14 mouse cellular contexts compared by ENCODE assay signal in the genomic region with DNA sequence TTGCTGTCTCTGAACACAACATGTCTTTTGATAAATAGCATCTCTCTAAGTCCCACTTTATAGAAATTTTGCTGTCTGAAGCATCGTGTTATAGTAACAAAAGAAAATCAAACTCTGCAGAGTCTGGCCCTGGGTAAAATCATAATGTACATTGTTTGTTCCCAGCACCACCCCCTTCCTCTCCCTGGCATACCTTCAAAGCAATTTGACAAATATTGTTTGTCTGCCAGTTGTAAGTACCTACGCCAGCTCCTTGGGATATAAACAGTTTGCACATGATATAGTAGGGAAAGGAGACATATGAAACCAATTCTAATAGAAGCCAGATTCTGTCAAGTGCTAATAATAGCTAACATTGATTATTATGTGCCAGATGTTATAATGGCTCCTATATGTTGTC. TPM values are rescaled to one million over a fixed set of nuclear protein-coding genes. Genes with fewer than 3 reads are reported as not detected.
A peak's percentile ranks its signal among the peaks of the same experiment; 100 is the strongest.
DNase-seq lines count a peak whose midpoint lies in the region; ATAC-seq and TF ChIP-seq lines count a peak whose summit lies in the region.
"Had no signal": no experiment of that assay in that cellular context is flagged by ENCODE, and none has a peak within 500 bp of the region (broad histone marks: within the 10 kb centered on the region; RNA-seq: fewer than 3 reads in every experiment).

No protein-coding gene starts in this region.

- no peak overlapping the region for H3K4me3 ChIP-seq in embryonic facial prominence, embryonic 12.5 days
- H3K4me3 ChIP-seq in embryonic facial prominence, embryonic 10.5 days = no peak overlapping the region
- H3K4me3 ChIP-seq in intestine, embryonic 16.5 days (ENCODE audit: low read length) = no peak overlapping the region
- H3K4me3 ChIP-seq in intestine, postnatal 0 days (ENCODE audit: low read depth, low read length) = no peak overlapping the region
- H3K4me3 ChIP-seq in CH12.LX (replicated peaks in 1 of 3; ENCODE audit: low read depth in 2 of 3, low read length in 2 of 3, poor library complexity in 1 of 3) = peak overlapping the region in 1 of 3 experiments; percentile 1
- no peak overlapping the region for H3K4me3 ChIP-seq in forebrain, embryonic 14.5 days (ENCODE audit: low read depth, low read length)
- H3K4me3 ChIP-seq: midbrain, embryonic 15.5 days had no signal

- TF ChIP-seq CTCF in intestine, postnatal 0 days (IDR thresholded peaks at IDR 0.05; ENCODE audit: low read depth) = no peak
- TF ChIP-seq CTCF in CH12.LX (conservative IDR thresholded peaks at IDR 0.05 in 1 of 2, IDR thresholded peaks at IDR 0.05 in 1 of 2; ENCODE audit: low read depth in 2 of 2, low read length in 2 of 2) = no peak

- no peak for ATAC-seq in embryonic facial prominence, embryonic 12.5 days (ENCODE audit: insufficient number of reproducible peaks, insufficient read depth, low FRiP score, low TSS enrichment)
- ATAC-seq in intestine, embryonic 16.5 days = 0 out of 2 replicates have a peak, but pooled peaks have one; percentile 50
- no peak for ATAC-seq in intestine, postnatal 0 days
- no peak for ATAC-seq in forebrain, embryonic 14.5 days
- ATAC-seq: midbrain, embryonic 15.5 days had no signal

- no peaks in the 10 kb centered on the region for H3K36me3 ChIP-seq in embryonic facial prominence, embryonic 12.5 days
- H3K36me3 ChIP-seq in embryonic facial prominence, embryonic 10.5 days (replicated peaks) = no peaks in the 10 kb centered on the region
- no peaks in the 10 kb centered on the region for H3K36me3 ChIP-seq in intestine, embryonic 16.5 days (ENCODE audit: control insufficient read depth, insufficient read depth, low read length)
- H3K36me3 ChIP-seq in intestine, postnatal 0 days (ENCODE audit: control insufficient read depth, insufficient read depth) = no peaks in the 10 kb centered on the region
- peaks cover 0 to 29% of the 10 kb centered on the region in 2 experiments for H3K36me3 ChIP-seq in CH12.LX (replicated peaks in 1 of 2; ENCODE audit: control insufficient read depth in 1 of 2, insufficient read depth in 1 of 2, low read length in 1 of 2)
- no peaks in the 10 kb centered on the region for H3K36me3 ChIP-seq in forebrain, embryonic 14.5 days (ENCODE audit: control insufficient read depth, insufficient read depth, low read length)
- H3K36me3 ChIP-seq: midbrain, embryonic 15.5 days had no signal

- H3K27me3 ChIP-seq in embryonic facial prominence, embryonic 12.5 days = no peaks in the 10 kb centered on the region
- H3K27me3 ChIP-seq in embryonic facial prominence, embryonic 10.5 days (replicated peaks; ENCODE audit: low read depth, poor library complexity, severe bottlenecking) = peaks cover 19% of the 10 kb centered on the region
- no peaks in the 10 kb centered on the region for H3K27me3 ChIP-seq in intestine, embryonic 16.5 days (replicated peaks; ENCODE audit: control insufficient read depth, insufficient read depth, low read length)
- peaks cover 4% of the 10 kb centered on the region; the same call in 1 of the 2 replicates for H3K27me3 ChIP-seq in intestine, postnatal 0 days (replicated peaks; ENCODE audit: control insufficient read depth, insufficient read depth, low read length)
- no peaks in the 10 kb centered on the region for H3K27me3 ChIP-seq in CH12.LX (replicated peaks)
- no peaks in the 10 kb centered on the region for H3K27me3 ChIP-seq in forebrain, embryonic 14.5 days (replicated peaks; ENCODE audit: control insufficient read depth, insufficient read depth, low read length)
- H3K27me3 ChIP-seq: midbrain, embryonic 15.5 days had no signal

- 44% methylated on average over 2 of the region's 2 CpGs for WGBS in embryonic facial prominence, embryonic 12.5 days
- WGBS in embryonic facial prominence, embryonic 10.5 days = 81% methylated on average over 2 of the region's 2 CpGs
- 59% methylated on average over 2 of the region's 2 CpGs for WGBS in intestine, embryonic 16.5 days
- 62% methylated on average over 2 of the region's 2 CpGs for WGBS in intestine, postnatal 0 days
- WGBS in forebrain, embryonic 14.5 days = 78% methylated on average over 2 of the region's 2 CpGs

- in situ Hi-C loops in CH12.LX (cut with MboI; ENCODE audit: low pct_ligation_motif_present, low pct_unique_long_range_greater_than_20kb, low sequenced_read_pairs) = no loop called here

- 0 out of 2 replicates have a peak overlapping the region, but pooled peaks have one; percentile 23 for H3K27ac ChIP-seq in embryonic facial prominence, embryonic 12.5 days
- no peak overlapping the region for H3K27ac ChIP-seq in embryonic facial prominence, embryonic 10.5 days (replicated peaks)
- no peak overlapping the region for H3K27ac ChIP-seq in intestine, embryonic 16.5 days (ENCODE audit: low read length)
- H3K27ac ChIP-seq in intestine, postnatal 0 days (ENCODE audit: low read depth, low read length) = no peak overlapping the region
- H3K27ac ChIP-seq in CH12.LX (ENCODE audit: insufficient read depth, low read depth) = no peak overlapping the region
- H3K27ac ChIP-seq in forebrain, embryonic 14.5 days (ENCODE audit: low read depth, low read length) = no peak overlapping the region
- H3K27ac ChIP-seq: midbrain, embryonic 15.5 days had no signal

- no peak overlapping the region for H3K4me2 ChIP-seq in embryonic facial prominence, embryonic 12.5 days (replicated peaks)
- H3K4me2 ChIP-seq in intestine, embryonic 16.5 days (ENCODE audit: low read depth, low read length) = no peak overlapping the region
- no peak overlapping the region for H3K4me2 ChIP-seq in intestine, postnatal 0 days (replicated peaks; ENCODE audit: low read depth)
- H3K4me2 ChIP-seq in CH12.LX (ENCODE audit: insufficient read depth, low read depth, poor library complexity, severe bottlenecking) = peak overlapping the region; percentile 96; the same call in 1 of the 2 replicates
- H3K4me2 ChIP-seq in forebrain, embryonic 14.5 days (ENCODE audit: low read length) = no peak overlapping the region

- TF ChIP-seq EP300 in CH12.LX (IDR thresholded peaks at IDR 0.05; ENCODE audit: low read length) = no peak

- TF ChIP-seq POLR2A in CH12.LX (IDR thresholded peaks at IDR 0.05; ENCODE audit: low read depth, low read length) = no peak

- H3K9ac ChIP-seq in embryonic facial prominence, embryonic 12.5 days = no peak overlapping the region
- H3K9ac ChIP-seq in intestine, embryonic 16.5 days (ENCODE audit: low read depth, low read length) = no peak overlapping the region
- no peak overlapping the region for H3K9ac ChIP-seq in intestine, postnatal 0 days (ENCODE audit: low read depth, low read length)
- H3K9ac ChIP-seq in CH12.LX (ENCODE audit: insufficient read depth, low read depth) = no peak overlapping the region
- H3K9ac ChIP-seq in forebrain, embryonic 14.5 days (ENCODE audit: low read length) = no peak overlapping the region
- H3K9ac ChIP-seq: midbrain, embryonic 15.5 days had no signal

- no peaks in the 10 kb centered on the region for H3K9me3 ChIP-seq in embryonic facial prominence, embryonic 12.5 days
- H3K9me3 ChIP-seq in embryonic facial prominence, embryonic 10.5 days = no peaks in the 10 kb centered on the region
- H3K9me3 ChIP-seq in intestine, embryonic 16.5 days (ENCODE audit: control insufficient read depth, low read length) = no peaks in the 10 kb centered on the region
- H3K9me3 ChIP-seq in intestine, postnatal 0 days (ENCODE audit: control insufficient read depth) = no peaks in the 10 kb centered on the region
- H3K9me3 ChIP-seq in CH12.LX (replicated peaks; ENCODE audit: low read length) = no peaks in the 10 kb centered on the region
- H3K9me3 ChIP-seq in forebrain, embryonic 14.5 days (replicated peaks; ENCODE audit: control insufficient read depth, low read length) = no peaks in the 10 kb centered on the region
- H3K9me3 ChIP-seq: midbrain, embryonic 15.5 days had no signal

- H3K4me1 ChIP-seq in embryonic facial prominence, embryonic 12.5 days = peaks cover 16% of the 10 kb centered on the region
- peaks cover 22% of the 10 kb centered on the region for H3K4me1 ChIP-seq in embryonic facial prominence, embryonic 10.5 days
- peaks cover 4% of the 10 kb centered on the region for H3K4me1 ChIP-seq in intestine, embryonic 16.5 days (ENCODE audit: control insufficient read depth, insufficient read depth, low read length)
- 0 out of 2 replicates have a peak, but pooled peaks cover 4% of the 10 kb centered on the region for H3K4me1 ChIP-seq in intestine, postnatal 0 days (replicated peaks; ENCODE audit: control insufficient read depth, insufficient read depth, low read length)
- H3K4me1 ChIP-seq in CH12.LX (ENCODE audit: control insufficient read depth in 1 of 2, insufficient read depth in 2 of 2) = peaks cover 4 to 64% of the 10 kb centered on the region in 2 experiments
- H3K4me1 ChIP-seq in forebrain, embryonic 14.5 days (ENCODE audit: control insufficient read depth, insufficient read depth, low read length) = peaks cover 11% of the 10 kb centered on the region

- TF ChIP-seq RAD21 in CH12.LX (IDR thresholded peaks at IDR 0.05; ENCODE audit: low read depth, low read length) = no peak

- no peak for DNase-seq in embryonic facial prominence, embryonic 10.5 days (ENCODE audit: low spot score)
- no peak for DNase-seq in CH12.LX (ENCODE audit: extremely low read depth)
- DNase-seq in lung, postnatal 36 days = peak; percentile 58
- no peak for DNase-seq in thymus, postnatal 25 days
- no peak for DNase-seq in forebrain, embryonic 14.5 days (ENCODE audit: low spot score)
- DNase-seq: cerebellum, postnatal 10 days; embryo, embryonic 11 days; gastrocnemius, postnatal 25 days; kidney, postnatal 10 days; right cerebral cortex, postnatal 25 days had no signal

- peaks cover 12% of the 10 kb centered on the region for H3K79me2 ChIP-seq in CH12.LX (replicated peaks; ENCODE audit: control insufficient read depth, extremely low read depth, insufficient read depth, poor library complexity, severe bottlenecking)

- dilution Hi-C loops in CH12.LX (cut with MboI; ENCODE audit: extremely low pct_ligation_motif_present, extremely low pct_unique_long_range_greater_than_20kb, low sequenced_read_pairs) = no loop called here

RNA-seq across cellular contexts. Expression of gene Entpd1, which starts 50.6 kb away (rescaled TPM):
- polyA plus RNA-seq in embryonic facial prominence, embryonic 12.5 days (2016; fragmentation: Nextera tagmentation; extraction: Ambion mirVana) = 7.4 and 8.6 TPM in 2 replicates
- 3.1 and 3.3 TPM in 2 replicates for polyA plus RNA-seq in embryonic facial prominence, embryonic 10.5 days (2016; fragmentation: Nextera tagmentation; extraction: Ambion mirVana)
- polyA plus RNA-seq in intestine, embryonic 16.5 days (2015; fragmentation: Nextera tagmentation; extraction: Ambion mirVana) = 7.5 and 7.6 TPM in 2 replicates
- 6.8 and 8.0 TPM in 2 replicates for polyA plus RNA-seq in intestine, postnatal 0 days (2015; fragmentation: Nextera tagmentation; extraction: Ambion mirVana)
- 21.2 TPM in 2 replicates for total RNA-seq in CH12.LX (2012; rRNA removed)
- total RNA-seq in CH12.LX (2014; rRNA removed) = 14.7 and 15.7 TPM in 2 replicates
- polyA plus RNA-seq in CH12.LX (2012; ENCODE audit: insufficient read length, low read depth) = 18.6 and 19.5 TPM in 2 replicates
- polyA plus RNA-seq in forebrain, embryonic 14.5 days (2014; fragmentation: Nextera tagmentation; extraction: Ambion mirVana) = 9.1 and 12.8 TPM in 2 replicates

RNA-seq across cellular contexts. Expression of gene Tctn3, which starts 50.7 kb away (rescaled TPM):
- polyA plus RNA-seq in embryonic facial prominence, embryonic 12.5 days (2016; fragmentation: Nextera tagmentation; extraction: Ambion mirVana) = 13.6 and 14.6 TPM in 2 replicates
- 10.0 and 11.5 TPM in 2 replicates for polyA plus RNA-seq in embryonic facial prominence, embryonic 10.5 days (2016; fragmentation: Nextera tagmentation; extraction: Ambion mirVana)
- 10.6 and 11.7 TPM in 2 replicates for polyA plus RNA-seq in intestine, embryonic 16.5 days (2015; fragmentation: Nextera tagmentation; extraction: Ambion mirVana)
- 10.4 and 11.2 TPM in 2 replicates for polyA plus RNA-seq in intestine, postnatal 0 days (2015; fragmentation: Nextera tagmentation; extraction: Ambion mirVana)
- total RNA-seq in CH12.LX (2012; rRNA removed) (8.4 and 9.9 TPM in 2 replicates), CH12.LX (2014; rRNA removed) (5.8 and 6.4 TPM in 2 replicates)
- 7.4 and 10.6 TPM in 2 replicates for polyA plus RNA-seq in CH12.LX (2012; ENCODE audit: insufficient read length, low read depth)
- polyA plus RNA-seq in forebrain, embryonic 14.5 days (2014; fragmentation: Nextera tagmentation; extraction: Ambion mirVana) = 9.3 and 11.5 TPM in 2 replicates
